Mouse (Mus musculus): ENCODE data around the gene Srm.

DNA sequence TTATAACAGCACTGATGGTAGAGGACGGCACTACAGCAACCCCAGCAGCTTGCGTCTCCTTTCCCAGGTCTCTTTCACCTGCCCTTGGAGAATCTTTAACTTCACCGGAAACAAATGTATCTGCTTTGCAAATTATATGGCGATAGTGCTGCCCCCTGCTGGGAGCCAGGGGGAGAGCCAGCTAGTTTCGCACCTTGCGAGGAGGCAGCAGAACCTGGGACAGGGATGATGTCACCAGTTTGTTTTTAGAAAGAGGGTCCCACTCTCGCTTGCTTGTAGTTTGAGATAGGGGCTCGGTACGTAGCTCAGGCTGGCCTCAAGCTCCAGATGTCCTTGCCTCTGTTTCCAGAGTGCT, 52.8 kb downstream of the Srm start:
- TF ChIP-seq POLR2A (IDR thresholded peaks at IDR 0.05; ENCODE audit: borderline replicate concordance, extremely low read depth, low read depth, low read length), result no peak
- TF ChIP-seq CTCF (IDR thresholded peaks at IDR 0.05; ENCODE audit: insufficient read depth, low read length), result peak; percentile 79
